Mouse (Mus musculus) MEL (cell line): ENCODE data around the gene Rac2. TPM values are rescaled to one million over a fixed set of nuclear protein-coding genes. Genes with fewer than 3 reads are reported as not detected.
A peak's percentile ranks its signal among the peaks of the same experiment; 100 is the strongest.

Experiments
- DNase-seq: peaks from one replicate; pipeline ENCODE4 v3.0.0; 2011; ENCODE audit warnings: low read depth, low spot score
- H3K27ac ChIP-seq: 2 replicates; pipeline ENCODE4 v1.5.1; 2012; ENCODE audit warnings: low read depth, mild to moderate bottlenecking, control low read depth, low read length, moderate library complexity; ENCODE audit not compliant: control insufficient read depth
- H3K27me3 ChIP-seq, 2 experiments: fragments of 150-350 bp in 1 of 2; sonication (generic) in 1 of 2; 2 replicates each; pipeline ENCODE4 v1.6.1; 2012; ENCODE audit warnings: low read length in 2 of 2, mild to moderate bottlenecking in 2 of 2, improper control_type of control experiment in 1 of 2, moderate library complexity in 1 of 2; ENCODE audit not compliant: insufficient read depth in 2 of 2, control insufficient read depth in 1 of 2
- H3K36me3 ChIP-seq, 2 experiments: 2 replicates each; pipeline ENCODE4 v1.6.1; 2012 to 2014; ENCODE audit warnings: low read length in 2 of 2, improper control_type of control experiment in 1 of 2, inconsistent platforms in 1 of 2, mild to moderate bottlenecking in 1 of 2; ENCODE audit not compliant: insufficient read depth in 2 of 2, control insufficient read depth in 1 of 2
- H3K4me1 ChIP-seq, 2 experiments: fragments of 150-350 bp in 1 of 2; sonication (generic) in 1 of 2; 2 replicates each; pipeline ENCODE4 v1.6.1; 2012; ENCODE audit warnings: low read length in 2 of 2, improper control_type of control experiment in 1 of 2, mild to moderate bottlenecking in 1 of 2; ENCODE audit not compliant: insufficient read depth in 2 of 2, control insufficient read depth in 1 of 2
- H3K4me3 ChIP-seq, 2 experiments: fragments of 150-350 bp in 1 of 2; sonication (generic) in 1 of 2; 2 replicates each; pipeline ENCODE4 v1.5.1; 2012; ENCODE audit warnings: low read depth in 2 of 2, low read length in 2 of 2, mild to moderate bottlenecking in 2 of 2, moderate library complexity in 2 of 2, control low read depth in 1 of 2, improper control_type of control experiment in 1 of 2; ENCODE audit not compliant: control insufficient read depth in 1 of 2, insufficient read depth in 1 of 2
- H3K79me2 ChIP-seq: 2 replicates; pipeline ENCODE4 v1.6.1; 2012; ENCODE audit warnings: mild to moderate bottlenecking, low read length, moderate library complexity; ENCODE audit not compliant: control insufficient read depth, poor library complexity, insufficient read depth
- H3K9ac ChIP-seq: 2 replicates; pipeline ENCODE4 v1.6.1; 2012; ENCODE audit warnings: low read depth, mild to moderate bottlenecking, control low read depth, low read length, moderate library complexity; ENCODE audit not compliant: control insufficient read depth, poor library complexity, severe bottlenecking
- H3K9me3 ChIP-seq: fragments of 150-350 bp; sonication (generic); replicated peaks from 2 replicates; pipeline ENCODE4 v1.6.1; 2012; ENCODE audit warnings: mild to moderate bottlenecking, low read length, improper control_type of control experiment, moderate library complexity; ENCODE audit not compliant: insufficient read depth
- BHLHE40 ChIP-seq: IDR thresholded peaks from 2 replicates; pipeline ENCODE4 v1.6.1; 2012; ENCODE audit warnings: low read depth, mild to moderate bottlenecking, inconsistent platforms, low read length, improper control_type of control experiment, borderline replicate concordance
- CHD1 ChIP-seq: IDR thresholded peaks from 2 replicates; pipeline ENCODE4 v1.6.1; 2012; ENCODE audit warnings: low read depth, mild to moderate bottlenecking, inconsistent platforms, low read length, improper control_type of control experiment
- CHD2 ChIP-seq: IDR thresholded peaks from 2 replicates; pipeline ENCODE4 v1.6.1; 2011; ENCODE audit warnings: low read length, improper control_type of control experiment
- CTCF ChIP-seq, 3 experiments: IDR thresholded peaks in 2 of 3; conservative IDR thresholded peaks in 1 of 3; 2 replicates each; pipeline ENCODE4 v1.5.1; 2011 to 2012; ENCODE audit warnings: low read length in 3 of 3, low read depth in 2 of 3, mild to moderate bottlenecking in 2 of 3, improper control_type of control experiment in 1 of 3, inconsistent platforms in 1 of 3, mixed read lengths in 1 of 3, moderate library complexity in 1 of 3; ENCODE audit not compliant: control insufficient read depth in 1 of 3, insufficient read depth in 1 of 3, poor library complexity in 1 of 3, severe bottlenecking in 1 of 3
- E2F4 ChIP-seq: IDR thresholded peaks from 2 replicates; pipeline ENCODE4 v1.6.1; 2011; ENCODE audit warnings: low read depth, low read length, improper control_type of control experiment, borderline replicate concordance
- ELF1 ChIP-seq: IDR thresholded peaks from 2 replicates; pipeline ENCODE4 v1.6.1; 2014; ENCODE audit warnings: low read depth, mild to moderate bottlenecking, inconsistent platforms, low read length, improper control_type of control experiment, moderate library complexity
- ETS1 ChIP-seq: IDR thresholded peaks from 2 replicates; pipeline ENCODE4 v1.6.1; 2012; ENCODE audit warnings: low read depth, mild to moderate bottlenecking, inconsistent platforms, low read length, improper control_type of control experiment, moderate library complexity
- GABPA ChIP-seq: IDR thresholded peaks from 2 replicates; pipeline ENCODE4 v1.6.1; 2012; ENCODE audit warnings: low read depth, mild to moderate bottlenecking, inconsistent platforms, low read length, improper control_type of control experiment, moderate library complexity
- GATA1 ChIP-seq: IDR thresholded peaks from 2 replicates; pipeline ENCODE4 v1.6.1; 2011; ENCODE audit warnings: low read depth, low read length, improper control_type of control experiment
- HCFC1 ChIP-seq: IDR thresholded peaks from 2 replicates; pipeline ENCODE4 v1.6.1; 2012; ENCODE audit warnings: low read depth, mild to moderate bottlenecking, inconsistent platforms, low read length, improper control_type of control experiment, moderate library complexity
- JUND ChIP-seq: IDR thresholded peaks from 2 replicates; pipeline ENCODE4 v1.6.1; 2011; ENCODE audit warnings: low read depth, mild to moderate bottlenecking, improper control_type of control experiment, low read length
- MAFK ChIP-seq: IDR thresholded peaks from 2 replicates; pipeline ENCODE4 v1.6.1; 2011; ENCODE audit warnings: low read depth, mild to moderate bottlenecking, low read length, improper control_type of control experiment, borderline replicate concordance
- MAX ChIP-seq: IDR thresholded peaks from 2 replicates; pipeline ENCODE4 v1.6.1; 2011; ENCODE audit warnings: low read length, improper control_type of control experiment
- MAZ ChIP-seq: IDR thresholded peaks from 2 replicates; pipeline ENCODE4 v1.6.1; 2012; ENCODE audit warnings: low read depth, mild to moderate bottlenecking, inconsistent platforms, low read length, improper control_type of control experiment
- MXI1 ChIP-seq: IDR thresholded peaks from 2 replicates; pipeline ENCODE4 v1.6.1; 2011; ENCODE audit warnings: mild to moderate bottlenecking, low read depth, low read length, improper control_type of control experiment
- MYB ChIP-seq: IDR thresholded peaks from 2 replicates; pipeline ENCODE4 v1.6.1; 2011; ENCODE audit warnings: mild to moderate bottlenecking, low read depth, low read length, improper control_type of control experiment
- MYC ChIP-seq: IDR thresholded peaks from 2 replicates; pipeline ENCODE4 v1.6.1; 2011; ENCODE audit warnings: low read depth, mild to moderate bottlenecking, low read length, improper control_type of control experiment, moderate library complexity
- NELFE ChIP-seq: IDR thresholded peaks from 2 replicates; pipeline ENCODE4 v1.6.1; 2011; ENCODE audit warnings: low read depth, low read length, improper control_type of control experiment
- NRF1 ChIP-seq: IDR thresholded peaks from 2 replicates; pipeline ENCODE4 v1.6.1; 2014; ENCODE audit warnings: low read depth, mild to moderate bottlenecking, inconsistent platforms, low read length, improper control_type of control experiment, moderate library complexity; ENCODE audit not compliant: poor library complexity, insufficient read depth, severe bottlenecking
- POLR2A ChIP-seq, 2 experiments: IDR thresholded peaks; 2 replicates each; pipeline ENCODE4 v1.6.1; 2011 to 2012; ENCODE audit warnings: low read length in 2 of 2, mild to moderate bottlenecking in 2 of 2, control low read depth in 1 of 2, improper control_type of control experiment in 1 of 2, low read depth in 1 of 2, moderate library complexity in 1 of 2; ENCODE audit not compliant: control insufficient read depth in 1 of 2, insufficient read depth in 1 of 2, poor library complexity in 1 of 2
- POLR2AphosphoS5 ChIP-seq: IDR thresholded peaks from 2 replicates; pipeline ENCODE4 v1.6.1; 2012; ENCODE audit warnings: low read depth, borderline replicate concordance, mild to moderate bottlenecking, inconsistent platforms, low read length, moderate library complexity, mixed read lengths
- RAD21 ChIP-seq: IDR thresholded peaks from 2 replicates; pipeline ENCODE4 v1.6.1; 2011; ENCODE audit warnings: mild to moderate bottlenecking, low read depth, low read length, improper control_type of control experiment
- RCOR1 ChIP-seq: IDR thresholded peaks from 2 replicates; pipeline ENCODE4 v1.6.1; 2012; ENCODE audit warnings: low read depth, mild to moderate bottlenecking, inconsistent platforms, low read length, improper control_type of control experiment
- SIN3A ChIP-seq: IDR thresholded peaks from 2 replicates; pipeline ENCODE4 v1.6.1; 2012; ENCODE audit warnings: low read length, improper control_type of control experiment, inconsistent platforms
- SMC3 ChIP-seq: IDR thresholded peaks from 2 replicates; pipeline ENCODE4 v1.6.1; 2011; ENCODE audit warnings: low read depth, low read length, improper control_type of control experiment
- TAL1 ChIP-seq: IDR thresholded peaks from 2 replicates; pipeline ENCODE4 v1.6.1; 2012; ENCODE audit warnings: mild to moderate bottlenecking, inconsistent platforms, low read length, moderate library complexity, mixed read lengths
- TBP ChIP-seq: IDR thresholded peaks from 2 replicates; pipeline ENCODE4 v1.8.0; 2011; ENCODE audit warnings: low read depth, low read length, improper control_type of control experiment
- TCF12 ChIP-seq: IDR thresholded peaks from 2 replicates; pipeline ENCODE4 v1.6.1; 2014; ENCODE audit warnings: low read depth, mild to moderate bottlenecking, inconsistent platforms, low read length, improper control_type of control experiment, moderate library complexity
- UBTF ChIP-seq: IDR thresholded peaks from 2 replicates; pipeline ENCODE4 v1.6.1; 2012; ENCODE audit warnings: low read depth, mild to moderate bottlenecking, inconsistent platforms, low read length, improper control_type of control experiment, moderate library complexity, borderline replicate concordance; ENCODE audit not compliant: insufficient read depth
- USF1 ChIP-seq: IDR thresholded peaks from 2 replicates; pipeline ENCODE4 v1.6.1; 2014; ENCODE audit warnings: low read depth, mild to moderate bottlenecking, inconsistent platforms, low read length, improper control_type of control experiment, moderate library complexity
- USF2 ChIP-seq, 2 experiments: IDR thresholded peaks; 2 replicates each; pipeline ENCODE4 v1.6.1; 2011 to 2012; ENCODE audit warnings: improper control_type of control experiment in 2 of 2, low read length in 2 of 2, borderline replicate concordance in 1 of 2, inconsistent platforms in 1 of 2, low read depth in 1 of 2, mild to moderate bottlenecking in 1 of 2; ENCODE audit not compliant: insufficient read depth in 1 of 2
- ZC3H11A ChIP-seq: IDR thresholded peaks from 2 replicates; pipeline ENCODE4 v1.6.1; 2012; ENCODE audit warnings: low read depth, mild to moderate bottlenecking, inconsistent platforms, low read length, improper control_type of control experiment
- ZKSCAN1 ChIP-seq: IDR thresholded peaks from 2 replicates; pipeline ENCODE4 v1.6.1; 2012; ENCODE audit warnings: low read depth, mild to moderate bottlenecking, inconsistent platforms, low read length, improper control_type of control experiment, moderate library complexity
- ZMIZ1 ChIP-seq: IDR thresholded peaks from 2 replicates; pipeline ENCODE4 v1.6.1; 2012; ENCODE audit warnings: low read depth, mild to moderate bottlenecking, inconsistent platforms, low read length, improper control_type of control experiment, moderate library complexity
- ZNF384 ChIP-seq: IDR thresholded peaks from 2 replicates; pipeline ENCODE4 v1.6.1; 2012; ENCODE audit warnings: low read depth, mild to moderate bottlenecking, inconsistent platforms, low read length, improper control_type of control experiment
- polyA plus RNA-seq, 2 experiments: library from polyadenylated mRNA; stranded (reverse) in 1 of 2; unstranded in 1 of 2; fragments of >175 nt in 1 of 2; fragments of >200 nt in 1 of 2; gene quantifications; 2 replicates each; pipeline versions ENCODE4 v1.2.1 to v1.2.4; 2012; ENCODE audit warnings: low replicate concordance in 2 of 2, low read depth in 1 of 2; ENCODE audit not compliant: insufficient read length in 2 of 2, insufficient read depth in 1 of 2, missing spikeins in 1 of 2
- total RNA-seq: library from RNA; depleted of rRNA; stranded (reverse); fragments of 300-350 nt; gene quantifications from 2 replicates; pipeline ENCODE4 v1.2.3, GENCODE M21; 2012

Rac2 gene
- total and polyA plus RNA-seq, 3 experiments, result 257 to 881 (median 772) TPM

- Histone ChIP-seq H3K36me3 (peaks cover 8 to 13% of the 10 kb centered on the region in 2 experiments; a peak in 3 of 4 replicates), H3K4me3 (peak overlapping the region; percentile 71 to 75), H3K27ac (peak overlapping the region; percentile 84), H3K79me2 (peaks cover 18% of the 10 kb centered on the region), H3K9me3 (no peaks in the 10 kb centered on the region), H3K4me1 (peaks cover 0 to 24% of the 10 kb centered on the region in 2 experiments; a peak in 3 of 4 replicates), H3K9ac (peak overlapping the region; percentile 68), H3K27me3 (no peaks in the 10 kb centered on the region)
- DNase-seq, result peak; percentile 95
- TF ChIP-seq TBP, result peak; percentile 48; the same call in 1 of the 2 replicates
- TF ChIP-seq MYB, result no peak
- no peak; the same call in 1 of the 2 replicates for TF ChIP-seq MAX
- TF ChIP-seq NRF1, result no peak
- TF ChIP-seq MYC, result no peak
- TF ChIP-seq NELFE, result peak; percentile 31; the same call in 1 of the 2 replicates
- peak; percentile 91 for TF ChIP-seq SIN3A
- TF ChIP-seq ETS1, result peak; percentile 99
- TF ChIP-seq MXI1, result peak; percentile 69
- no peak for TF ChIP-seq SMC3
- no peak for TF ChIP-seq ZKSCAN1
- TF ChIP-seq E2F4, result no peak
- TF ChIP-seq CHD2, result no peak
- TF ChIP-seq RAD21, result no peak
- no peak for TF ChIP-seq MAFK
- TF ChIP-seq CTCF (IDR thresholded peaks at IDR 0.05 in 2 of 3, conservative IDR thresholded peaks at IDR 0.05 in 1 of 3; ENCODE audit: control insufficient read depth in 1 of 3, insufficient read depth in 1 of 3, low read depth in 2 of 3, low read length in 3 of 3, poor library complexity in 1 of 3, severe bottlenecking in 1 of 3), result no peak
- TF ChIP-seq USF1, result peak; percentile 49; the same call in 1 of the 2 replicates
- no peak for TF ChIP-seq POLR2AphosphoS5
- TF ChIP-seq RCOR1, result peak; percentile 53; the same call in 1 of the 2 replicates
- TF ChIP-seq ZC3H11A, result no peak
- TF ChIP-seq GATA1, result peak; percentile 83
- TF ChIP-seq MAZ, result peak; percentile 90
- TF ChIP-seq POLR2A (IDR thresholded peaks at IDR 0.05; ENCODE audit: control insufficient read depth in 1 of 2, insufficient read depth in 1 of 2, low read depth in 1 of 2, low read length in 2 of 2, poor library complexity in 1 of 2), result peak; percentile 37 to 72; a peak in 3 of 4 replicates
- no peak for TF ChIP-seq ZNF384
- no peak for TF ChIP-seq JUND
- no peak for TF ChIP-seq USF2 (IDR thresholded peaks at IDR 0.05; ENCODE audit: borderline replicate concordance in 1 of 2, insufficient read depth in 1 of 2, low read depth in 1 of 2, low read length in 2 of 2)
- peak; percentile 92 for TF ChIP-seq TCF12
- peak; percentile 97 for TF ChIP-seq TAL1
- TF ChIP-seq HCFC1, result 0 out of 2 replicates have a peak, but pooled peaks have one; percentile 45
- TF ChIP-seq BHLHE40, result peak; percentile 73; the same call in 1 of the 2 replicates
- TF ChIP-seq CHD1, result no peak
- peak; percentile 53; the same call in 1 of the 2 replicates for TF ChIP-seq ELF1
- TF ChIP-seq UBTF, result no peak
- no peak for TF ChIP-seq GABPA
- 0 out of 2 replicates have a peak, but pooled peaks have one; percentile 68 for TF ChIP-seq ZMIZ1
Observed at GRCm38 (mm10) chr15:78571554-78572269, 871 bp downstream of the Rac2 start.
